Mouse (Mus musculus): ENCODE measurements around the gene Sbsn.

- TF ChIP-seq CTCF (IDR thresholded peaks at IDR 0.05; ENCODE audit: low read depth) (no peak), EP300 (IDR thresholded peaks at IDR 0.05; ENCODE audit: low read depth) (no peak)
Measured at GRCm38 (mm10) chr7:30728739-30729395, 22.4 kb upstream of the Sbsn start.

All from liver, postnatal 0 days (tissue).